Mouse (Mus musculus): Measurements from ENCODE around the gene Ankrd27. TPM values are rescaled to one million over a fixed set of nuclear protein-coding genes. Genes with fewer than 3 reads are reported as not detected.

Gene Ankrd27
- polyA plus RNA-seq, 1 experiment from 2014 or later: 10.0 TPM

GRCm38 (mm10) chr7:35681559-35681958 lies 95.5 kb downstream of the Ankrd27 start:
- WGBS: 77% methylated on average over 3 of the region's 3 CpGs
- Histone ChIP-seq H3K9ac (ENCODE audit: low read depth, low read length) (no peak overlapping the region), H3K4me2 (replicated peaks; ENCODE audit: low read depth) (no peak overlapping the region), H3K4me1 (replicated peaks; ENCODE audit: control insufficient read depth, insufficient read depth, low read length) (no peaks in the 10 kb centered on the region), H3K27ac (ENCODE audit: low read depth, low read length) (no peak overlapping the region), H3K4me3 (ENCODE audit: low read depth, low read length) (no peak overlapping the region), H3K27me3 (replicated peaks; ENCODE audit: control insufficient read depth, insufficient read depth, low read length) (no peaks in the 10 kb centered on the region), H3K36me3 (ENCODE audit: control insufficient read depth, insufficient read depth) (no peaks in the 10 kb centered on the region), H3K9me3 (ENCODE audit: control insufficient read depth) (no peaks in the 10 kb centered on the region)
- TF ChIP-seq CTCF (IDR thresholded peaks at IDR 0.05; ENCODE audit: low read depth): peak; percentile 46
- ATAC-seq: no peak

GRCm38 (mm10) chr7:35683409-35684122 lies 97.5 kb downstream of the Ankrd27 start:
- H3K4me3 ChIP-seq (ENCODE audit: low read depth, low read length): no peak overlapping the region
- H3K4me2 ChIP-seq (replicated peaks; ENCODE audit: low read depth): no peak overlapping the region
- no peaks in the 10 kb centered on the region for H3K9me3 ChIP-seq (ENCODE audit: control insufficient read depth)
- H3K36me3 ChIP-seq (ENCODE audit: control insufficient read depth, insufficient read depth): no peaks in the 10 kb centered on the region
- WGBS: 87% methylated on average over 6 of the region's 6 CpGs
- no peak overlapping the region for H3K9ac ChIP-seq (ENCODE audit: low read depth, low read length)
- no peaks in the 10 kb centered on the region for H3K27me3 ChIP-seq (replicated peaks; ENCODE audit: control insufficient read depth, insufficient read depth, low read length)
- H3K4me1 ChIP-seq (replicated peaks; ENCODE audit: control insufficient read depth, insufficient read depth, low read length): no peaks in the 10 kb centered on the region
- H3K27ac ChIP-seq (ENCODE audit: low read depth, low read length): no peak overlapping the region
- no peak for TF ChIP-seq CTCF (IDR thresholded peaks at IDR 0.05; ENCODE audit: low read depth)
- no peak for ATAC-seq

DNA sequence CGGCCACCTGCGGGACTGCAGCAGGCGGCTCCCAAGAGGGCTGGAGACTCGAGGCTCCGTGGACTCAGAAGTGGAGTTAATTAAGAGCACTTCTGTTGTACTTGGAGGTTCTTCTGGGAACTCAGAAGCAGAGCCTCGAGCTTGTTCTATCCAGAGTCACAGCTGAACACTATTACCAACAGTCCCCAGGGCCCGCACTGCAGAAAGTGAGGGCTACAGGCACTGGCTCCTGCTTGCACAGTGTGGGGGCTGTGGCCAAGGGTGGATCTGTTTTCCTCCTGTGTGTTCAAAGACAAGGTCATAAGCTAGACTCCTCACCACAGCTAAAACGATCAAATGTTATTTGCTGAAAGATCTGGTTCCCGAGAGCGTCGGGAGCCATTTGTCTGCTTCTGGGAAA lies 100.2 kb downstream of the Ankrd27 start:
- Histone ChIP-seq H3K4me3 (ENCODE audit: low read depth, low read length) (no peak overlapping the region), H3K27me3 (replicated peaks; ENCODE audit: control insufficient read depth, insufficient read depth, low read length) (no peaks in the 10 kb centered on the region), H3K36me3 (ENCODE audit: control insufficient read depth, insufficient read depth) (peaks cover 5% of the 10 kb centered on the region; the same call in 1 of the 2 replicates), H3K9me3 (ENCODE audit: control insufficient read depth) (no peaks in the 10 kb centered on the region), H3K4me2 (replicated peaks; ENCODE audit: low read depth) (0 out of 2 replicates have a peak overlapping the region, but pooled peaks have one; percentile 53), H3K9ac (ENCODE audit: low read depth, low read length) (no peak overlapping the region), H3K27ac (ENCODE audit: low read depth, low read length) (no peak overlapping the region), H3K4me1 (replicated peaks; ENCODE audit: control insufficient read depth, insufficient read depth, low read length) (no peaks in the 10 kb centered on the region)
- no peak for ATAC-seq
- TF ChIP-seq CTCF (IDR thresholded peaks at IDR 0.05; ENCODE audit: low read depth): no peak
- WGBS: 65% methylated on average over 11 of the region's 11 CpGs

DNA sequence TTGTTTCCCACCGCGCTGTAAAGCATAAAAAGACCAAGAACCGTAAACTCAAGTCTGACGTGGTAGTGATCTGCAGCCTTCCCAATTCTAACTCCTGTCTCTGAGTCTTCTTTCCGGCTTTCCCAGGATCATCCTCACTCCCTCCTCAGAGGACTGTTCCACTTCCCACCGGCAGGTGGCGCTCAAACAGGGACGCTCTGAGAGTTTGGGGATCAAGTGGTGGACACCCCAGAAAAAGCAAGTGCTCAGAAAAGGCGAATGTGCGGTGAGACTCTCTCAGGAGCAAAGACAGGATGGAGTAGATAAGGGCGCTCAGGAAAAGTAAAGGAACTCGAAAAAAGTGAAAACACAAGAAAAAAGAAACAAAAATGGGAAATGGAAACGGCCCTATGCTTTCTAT lies 100.7 kb downstream of the Ankrd27 start:
- H3K36me3 ChIP-seq (ENCODE audit: control insufficient read depth, insufficient read depth): peaks cover 5% of the 10 kb centered on the region; the same call in 1 of the 2 replicates
- peak overlapping the region; percentile 53 for H3K4me2 ChIP-seq (replicated peaks; ENCODE audit: low read depth)
- H3K4me1 ChIP-seq (replicated peaks; ENCODE audit: control insufficient read depth, insufficient read depth, low read length): no peaks in the 10 kb centered on the region
- ATAC-seq: no peak
- TF ChIP-seq CTCF (IDR thresholded peaks at IDR 0.05; ENCODE audit: low read depth): peak; percentile 92
- H3K27me3 ChIP-seq (replicated peaks; ENCODE audit: control insufficient read depth, insufficient read depth, low read length): no peaks in the 10 kb centered on the region
- no peak overlapping the region for H3K9ac ChIP-seq (ENCODE audit: low read depth, low read length)
- H3K27ac ChIP-seq (ENCODE audit: low read depth, low read length): no peak overlapping the region
- H3K4me3 ChIP-seq (ENCODE audit: low read depth, low read length): 0 out of 2 replicates have a peak overlapping the region, but pooled peaks have one; percentile 5
- 28% methylated on average over 13 of the region's 13 CpGs for WGBS
- no peaks in the 10 kb centered on the region for H3K9me3 ChIP-seq (ENCODE audit: control insufficient read depth)

- Histone ChIP-seq H3K4me1 (replicated peaks; ENCODE audit: control insufficient read depth, insufficient read depth, low read length) (no peaks in the 10 kb centered on the region), H3K4me2 (replicated peaks; ENCODE audit: low read depth) (peak overlapping the region; percentile 53), H3K36me3 (ENCODE audit: control insufficient read depth, insufficient read depth) (peaks cover 5% of the 10 kb centered on the region; the same call in 1 of the 2 replicates), H3K4me3 (ENCODE audit: low read depth, low read length) (0 out of 2 replicates have a peak overlapping the region, but pooled peaks have one; percentile 5), H3K9me3 (ENCODE audit: control insufficient read depth) (no peaks in the 10 kb centered on the region), H3K9ac (ENCODE audit: low read depth, low read length) (no peak overlapping the region), H3K27ac (ENCODE audit: low read depth, low read length) (no peak overlapping the region), H3K27me3 (replicated peaks; ENCODE audit: control insufficient read depth, insufficient read depth, low read length) (no peaks in the 10 kb centered on the region)
- 24% methylated on average over 10 of the region's 10 CpGs for WGBS
- ATAC-seq: no peak
- TF ChIP-seq CTCF (IDR thresholded peaks at IDR 0.05; ENCODE audit: low read depth): no peak
Observed at GRCm38 (mm10) chr7:35687229-35687628, 101.2 kb downstream of the Ankrd27 start.

DNA sequence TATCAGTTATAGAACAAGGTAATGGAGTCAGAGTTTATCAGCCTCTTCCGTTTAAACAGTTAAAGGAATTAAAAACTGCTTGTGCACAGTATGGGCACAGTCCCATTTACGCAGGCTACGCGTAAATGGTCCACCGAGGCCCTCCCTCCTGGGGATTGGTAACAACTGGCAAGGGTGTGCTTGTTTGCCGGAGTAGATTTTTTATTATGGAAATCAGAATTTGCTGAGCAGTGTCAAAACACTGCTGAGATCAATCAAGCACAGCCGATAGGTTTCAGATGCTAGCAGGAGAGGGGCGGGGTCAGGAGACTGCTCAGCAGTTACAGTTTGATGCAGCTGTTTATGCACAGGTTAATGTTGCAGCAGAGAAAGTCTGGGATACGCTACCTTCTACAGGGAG lies 102.2 kb downstream of the Ankrd27 start:
- H3K36me3 ChIP-seq (ENCODE audit: control insufficient read depth, insufficient read depth): peaks cover 5% of the 10 kb centered on the region; the same call in 1 of the 2 replicates
- H3K4me3 ChIP-seq (ENCODE audit: low read depth, low read length): no peak overlapping the region
- no peak overlapping the region for H3K9ac ChIP-seq (ENCODE audit: low read depth, low read length)
- H3K4me2 ChIP-seq (replicated peaks; ENCODE audit: low read depth): no peak overlapping the region
- 81% methylated on average over 9 of the region's 9 CpGs for WGBS
- no peaks in the 10 kb centered on the region for H3K27me3 ChIP-seq (replicated peaks; ENCODE audit: control insufficient read depth, insufficient read depth, low read length)
- ATAC-seq: no peak
- no peaks in the 10 kb centered on the region for H3K4me1 ChIP-seq (replicated peaks; ENCODE audit: control insufficient read depth, insufficient read depth, low read length)
- H3K27ac ChIP-seq (ENCODE audit: low read depth, low read length): no peak overlapping the region
- no peaks in the 10 kb centered on the region for H3K9me3 ChIP-seq (ENCODE audit: control insufficient read depth)
- no peak for TF ChIP-seq CTCF (IDR thresholded peaks at IDR 0.05; ENCODE audit: low read depth)

Other genes with a start within 250 kb of the Ankrd27 start
- 9.3 and 10.3 TPM in 2 replicates for gene Faap24, start 189.4 kb upstream of the Ankrd27 start, polyA plus RNA-seq (2015; fragmentation: Nextera tagmentation; extraction: Ambion mirVana)
- 9.7 and 10.1 TPM in 2 replicates for gene Cep89, start 189.2 kb upstream of the Ankrd27 start, polyA plus RNA-seq (2015; fragmentation: Nextera tagmentation; extraction: Ambion mirVana)
- gene Slc7a9, start 137.4 kb upstream of the Ankrd27 start, polyA plus RNA-seq (2015; fragmentation: Nextera tagmentation; extraction: Ambion mirVana): 225 and 259 TPM in 2 replicates
- gene Tdrd12, start 48.5 kb upstream of the Ankrd27 start, polyA plus RNA-seq (2015; fragmentation: Nextera tagmentation; extraction: Ambion mirVana): 1.5 and 2.0 TPM in 2 replicates
- 81.1 and 87.4 TPM in 2 replicates for gene Nudt19, start 29.9 kb upstream of the Ankrd27 start, polyA plus RNA-seq (2015; fragmentation: Nextera tagmentation; extraction: Ambion mirVana)
- 0.03 TPM in 2 replicates for gene Rgs9bp, start 662 bp upstream of the Ankrd27 start, polyA plus RNA-seq (2015; fragmentation: Nextera tagmentation; extraction: Ambion mirVana)
- 168 and 169 TPM in 2 replicates for gene Pdcd5, start 61.3 kb downstream of the Ankrd27 start, polyA plus RNA-seq (2015; fragmentation: Nextera tagmentation; extraction: Ambion mirVana)
- 4.7 and 7.2 TPM in 2 replicates for gene Dpy19l3, start 168.2 kb downstream of the Ankrd27 start, polyA plus RNA-seq (2015; fragmentation: Nextera tagmentation; extraction: Ambion mirVana)
- 6.2 and 6.8 TPM in 2 replicates for gene Zfp507, start 216.8 kb downstream of the Ankrd27 start, polyA plus RNA-seq (2015; fragmentation: Nextera tagmentation; extraction: Ambion mirVana)